Mouse (Mus musculus) embryonic facial prominence, embryonic 11.5 days (tissue): ENCODE data around the gene Plxnb2. TPM values are rescaled to one million over a fixed set of nuclear protein-coding genes. Genes with fewer than 3 reads are reported as not detected.
A peak's percentile ranks its signal among the peaks of the same experiment; 100 is the strongest.

ENCODE experiments used
- ATAC-seq: fragments of 200-750 bp; cut with Nextera tagmentation; replicated peaks from 2 replicates; pipeline ENCODE4 v1.8.0; 2017; ENCODE audit warnings: low read depth; ENCODE audit not compliant: insufficient number of reproducible peaks, low FRiP score, low TSS enrichment
- DNase-seq: peaks from one replicate; pipeline ENCODE4 v3.0.0-alpha.2; 2015; ENCODE audit warnings: low spot score
- H3K27ac ChIP-seq: fragments of 300-500 bp; sonication (generic); replicated peaks from 2 replicates; pipeline ENCODE4 v1.5.1; 2014; ENCODE audit warnings: mild to moderate bottlenecking, low read depth, low read length, control low read depth
- H3K27me3 ChIP-seq: fragments of 300-500 bp; sonication (generic); 2 replicates; pipeline ENCODE4 v1.6.1; 2014; ENCODE audit warnings: mild to moderate bottlenecking, low read length, moderate library complexity, mixed read lengths; ENCODE audit not compliant: control insufficient read depth, insufficient read depth
- H3K36me3 ChIP-seq: fragments of 300-500 bp; sonication (generic); replicated peaks from 2 replicates; pipeline ENCODE4 v1.6.1; 2014; ENCODE audit warnings: low read depth, mild to moderate bottlenecking, low read length, moderate library complexity, mixed read lengths; ENCODE audit not compliant: control insufficient read depth, insufficient read depth
- H3K4me1 ChIP-seq: fragments of 300-500 bp; sonication (generic); 2 replicates; pipeline ENCODE4 v1.6.1; 2014; ENCODE audit warnings: low read length, mixed read lengths; ENCODE audit not compliant: control insufficient read depth, insufficient read depth
- H3K4me2 ChIP-seq: fragments of 300-500 bp; sonication (generic); 2 replicates; pipeline ENCODE4 v1.6.1; 2014; ENCODE audit warnings: low read depth, mild to moderate bottlenecking, control low read depth, low read length, moderate library complexity
- H3K4me3 ChIP-seq: fragments of 300-500 bp; sonication (generic); 2 replicates; pipeline ENCODE4 v1.5.1; 2014; ENCODE audit warnings: low read depth, low read length, control low read depth
- H3K9ac ChIP-seq: fragments of 300-500 bp; sonication (generic); replicated peaks from 2 replicates; pipeline ENCODE4 v1.6.1; 2014; ENCODE audit warnings: mild to moderate bottlenecking, control low read depth, low read length
- H3K9me3 ChIP-seq: fragments of 300-500 bp; sonication (generic); replicated peaks from 2 replicates; pipeline ENCODE4 v1.6.1; 2016; ENCODE audit warnings: mild to moderate bottlenecking, low read length, inconsistent platforms, mixed read lengths; ENCODE audit not compliant: control insufficient read depth
- WGBS: fragments of 180-500 bp; shearing (Covaris S2); extraction: QIAGEN DNeasy Blood & Tissue Kit; methylation state at CpG from one replicate; pipeline ENCODE4 v1.1.7; 2014; 5-methylcytosine and 5-hydroxymethylcytosine counted together
- polyA plus RNA-seq: library from polyadenylated mRNA; unstranded; fragments of >200 nt; fragmentation: Nextera tagmentation; extraction: Ambion mirVana; gene quantifications from 2 replicates; pipeline ENCODE4 v1.2.1, GENCODE M21; 2014

The Plxnb2 gene
- polyA plus RNA-seq, 1 experiment from 2014 or later, result 113 TPM

- 67% methylated on average over 7 of the region's 7 CpGs for WGBS
- Histone ChIP-seq H3K36me3 (no peaks in the 10 kb centered on the region), H3K4me3 (peak overlapping the region; percentile 73), H3K27ac (0 out of 2 replicates have a peak overlapping the region, but pooled peaks have one; percentile 23), H3K9me3 (no peaks in the 10 kb centered on the region), H3K4me2 (peak overlapping the region; percentile 83), H3K4me1 (peaks cover 18% of the 10 kb centered on the region), H3K27me3 (no peaks in the 10 kb centered on the region), H3K9ac (peak overlapping the region; percentile 83)
- DNase-seq, result no peak
- no peak for ATAC-seq
These were observed 2.2 kb downstream of the Plxnb2 start for GRCm38 (mm10) chr15:89178260-89178860.

GRCm38 (mm10) chr15:89177576-89178259 lies 2.9 kb downstream of the Plxnb2 start:
- Histone ChIP-seq H3K27ac (no peak overlapping the region), H3K9ac (no peak overlapping the region), H3K36me3 (no peaks in the 10 kb centered on the region), H3K4me1 (peaks cover 19% of the 10 kb centered on the region), H3K27me3 (no peaks in the 10 kb centered on the region), H3K4me2 (no peak overlapping the region), H3K4me3 (no peak overlapping the region; the same call in 1 of the 2 replicates), H3K9me3 (no peaks in the 10 kb centered on the region)
- WGBS, result 76% methylated on average over 4 of the region's 4 CpGs
- no peak for ATAC-seq
- no peak for DNase-seq

- Histone ChIP-seq H3K9me3 (no peaks in the 10 kb centered on the region), H3K4me1 (peaks cover 19% of the 10 kb centered on the region), H3K36me3 (no peaks in the 10 kb centered on the region), H3K4me3 (no peak overlapping the region), H3K27me3 (no peaks in the 10 kb centered on the region), H3K4me2 (no peak overlapping the region), H3K9ac (no peak overlapping the region), H3K27ac (no peak overlapping the region)
- ATAC-seq, result no peak
- WGBS, result 19% methylated on average over 5 of the region's 5 CpGs
- DNase-seq, result no peak
These were observed 3.5 kb downstream of the Plxnb2 start for GRCm38 (mm10) chr15:89177121-89177520.

GRCm38 (mm10) chr15:89175411-89176155 lies 5.0 kb downstream of the Plxnb2 start:
- DNase-seq (no peak), ATAC-seq (no peak)
- 83% methylated on average over 13 of the region's 13 CpGs for WGBS
- H3K4me2 ChIP-seq, result no peak overlapping the region
- H3K27me3 ChIP-seq, result no peaks in the 10 kb centered on the region
- no peaks in the 10 kb centered on the region for H3K36me3 ChIP-seq
- H3K9ac ChIP-seq, result no peak overlapping the region
- H3K4me3 ChIP-seq, result no peak overlapping the region
- no peaks in the 10 kb centered on the region for H3K9me3 ChIP-seq
- peaks cover 19% of the 10 kb centered on the region for H3K4me1 ChIP-seq
- no peak overlapping the region for H3K27ac ChIP-seq

GRCm38 (mm10) chr15:89174889-89175339 lies 5.7 kb downstream of the Plxnb2 start:
- 64% methylated on average over 11 of the region's 11 CpGs for WGBS
- Histone ChIP-seq H3K4me3 (no peak overlapping the region), H3K4me1 (peaks cover 23% of the 10 kb centered on the region)

GRCm38 (mm10) chr15:89173906-89174214 lies 6.7 kb downstream of the Plxnb2 start:
- Histone ChIP-seq H3K27ac (peak overlapping the region; percentile 4; the same call in 1 of the 2 replicates), H3K4me3 (peak overlapping the region; percentile 55), H3K27me3 (no peaks in the 10 kb centered on the region), H3K9me3 (no peaks in the 10 kb centered on the region), H3K9ac (peak overlapping the region; percentile 63), H3K36me3 (0 out of 2 replicates have a peak, but pooled peaks cover 2% of the 10 kb centered on the region), H3K4me1 (peaks cover 30% of the 10 kb centered on the region), H3K4me2 (peak overlapping the region; percentile 100)
- DNase-seq, result peak; percentile 71
- ATAC-seq, result peak; percentile 25
- WGBS, result 0% methylated on average over 15 of the region's 15 CpGs

More at GRCm38 (mm10) chr15:89174889-89175339, 5.7 kb downstream of the Plxnb2 start:
- no peak overlapping the region; the same call in 1 of the 2 replicates for H3K4me2 ChIP-seq
- no peak overlapping the region for H3K9ac ChIP-seq
- 0 out of 2 replicates have a peak, but pooled peaks cover under 1% of the 10 kb centered on the region for H3K36me3 ChIP-seq
- ATAC-seq (no peak), DNase-seq (no peak)
- no peak overlapping the region for H3K27ac ChIP-seq
- H3K27me3 ChIP-seq, result no peaks in the 10 kb centered on the region
- H3K9me3 ChIP-seq, result no peaks in the 10 kb centered on the region

GRCm38 (mm10) chr15:89173024-89173905 lies 7.3 kb downstream of the Plxnb2 start:
- WGBS, result under 1% methylated on average over 61 of the region's 65 CpGs
- peak overlapping the region; percentile 63 for H3K9ac ChIP-seq
- DNase-seq, result peak; percentile 73
- H3K27ac ChIP-seq, result 0 out of 2 replicates have a peak overlapping the region, but pooled peaks have one; percentile 4
- ATAC-seq, result peak; percentile 22
- no peaks in the 10 kb centered on the region for H3K9me3 ChIP-seq
- no peaks in the 10 kb centered on the region for H3K27me3 ChIP-seq
- H3K4me2 ChIP-seq, result peak overlapping the region; percentile 100
- H3K36me3 ChIP-seq, result 0 out of 2 replicates have a peak, but pooled peaks cover 2% of the 10 kb centered on the region
- peak overlapping the region; percentile 55 for H3K4me3 ChIP-seq
- H3K4me1 ChIP-seq, result peaks cover 25% of the 10 kb centered on the region
